Mouse (Mus musculus): Measurements from ENCODE around the gene Crxos. TPM values are rescaled to one million over a fixed set of nuclear protein-coding genes. Genes with fewer than 3 reads are reported as not detected.
"Not testable (repeated sequence)": the region's sequence is repeated elsewhere in the genome, so short reads cannot be mapped to it uniquely, and the experiment has no call there.

Gene Crxos
- polyA plus RNA-seq, 1 experiment from 2014 or later = not detected

DNA sequence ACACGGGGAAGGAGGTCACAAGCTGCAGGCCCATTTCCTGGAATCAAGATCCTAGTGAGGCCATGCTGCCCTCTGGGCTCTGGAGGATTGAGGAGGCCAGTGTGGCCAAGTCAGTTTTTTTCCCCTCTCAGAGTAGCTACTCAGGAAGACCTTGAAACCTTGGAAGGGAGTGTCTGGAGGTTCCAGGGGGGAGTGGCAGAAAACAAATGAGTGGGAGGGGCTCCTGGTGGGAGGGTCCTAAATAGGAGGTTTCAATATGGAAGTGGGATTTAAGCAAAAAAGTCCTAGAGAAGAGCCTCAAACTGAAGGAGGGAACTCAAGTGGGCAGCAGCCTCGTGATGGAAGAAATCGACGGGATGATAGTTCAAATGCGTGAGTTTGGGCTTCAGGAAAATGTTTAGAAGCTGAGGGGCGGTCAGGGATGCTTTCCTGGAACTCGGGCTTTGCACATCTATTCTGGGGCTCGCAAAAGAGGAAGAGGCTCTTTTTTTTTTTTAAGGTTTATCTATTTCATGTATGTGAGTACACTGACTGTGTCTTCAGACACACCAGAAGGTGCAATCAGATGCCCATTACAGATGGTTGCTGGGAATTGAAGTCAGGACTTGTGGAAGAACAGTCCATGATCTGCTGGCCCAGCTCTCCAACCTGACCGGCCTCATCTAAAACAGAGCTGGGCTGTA lies 19.1 kb downstream of the Crxos start:
- no peaks in the 10 kb centered on the region for H3K4me1 ChIP-seq (replicated peaks; ENCODE audit: control insufficient read depth, insufficient read depth, low read length)
- H3K9ac ChIP-seq (ENCODE audit: low read length) = no peak overlapping the region
- no peak for ATAC-seq (ENCODE audit: low read depth)
- no peaks in the 10 kb centered on the region for H3K9me3 ChIP-seq (ENCODE audit: control insufficient read depth, low read length)
- H3K4me3 ChIP-seq (ENCODE audit: low read length) = no peak overlapping the region
- 68% methylated on average over 9 of the region's 9 CpGs for WGBS
- H3K27ac ChIP-seq (ENCODE audit: low read length) = no peak overlapping the region
- H3K4me2 ChIP-seq (ENCODE audit: low read depth, low read length) = no peak overlapping the region
- H3K36me3 ChIP-seq (ENCODE audit: control insufficient read depth, insufficient read depth, low read length) = no peaks in the 10 kb centered on the region
- no peaks in the 10 kb centered on the region for H3K27me3 ChIP-seq (ENCODE audit: control insufficient read depth, insufficient read depth, low read depth, low read length)

DNA sequence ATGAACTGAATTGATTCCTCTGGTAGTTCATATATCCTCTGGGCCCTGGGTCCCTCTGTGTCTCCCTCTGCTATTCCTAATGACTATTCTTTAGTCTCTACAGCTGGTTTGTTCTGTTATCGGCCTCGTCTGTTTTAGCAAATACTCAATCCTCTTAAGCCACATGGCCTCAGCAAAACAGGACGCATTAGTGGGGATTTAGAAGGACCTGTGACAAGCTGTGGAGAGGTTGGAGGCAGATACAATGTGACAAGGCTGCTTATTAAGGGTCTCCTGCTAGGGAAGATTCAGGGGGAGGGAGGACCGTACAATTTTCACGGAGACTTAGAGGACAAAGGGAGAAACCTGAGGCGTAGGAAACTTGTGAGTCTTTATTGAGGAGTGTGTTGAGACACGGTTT lies 23.4 kb downstream of the Crxos start:
- Histone ChIP-seq H3K27ac (ENCODE audit: low read length) (no peak overlapping the region), H3K9me3 (ENCODE audit: control insufficient read depth, low read length) (no peaks in the 10 kb centered on the region), H3K27me3 (ENCODE audit: control insufficient read depth, insufficient read depth, low read depth, low read length) (no peaks in the 10 kb centered on the region), H3K36me3 (ENCODE audit: control insufficient read depth, insufficient read depth, low read length) (no peaks in the 10 kb centered on the region), H3K4me1 (replicated peaks; ENCODE audit: control insufficient read depth, insufficient read depth, low read length) (no peaks in the 10 kb centered on the region), H3K9ac (ENCODE audit: low read length) (no peak overlapping the region), H3K4me3 (ENCODE audit: low read length) (no peak overlapping the region), H3K4me2 (ENCODE audit: low read depth, low read length) (no peak overlapping the region)
- ATAC-seq (ENCODE audit: low read depth) = no peak
- 72% methylated on average over 7 of the region's 7 CpGs for WGBS

GRCm38 (mm10) chr7:15906602-15907001 lies 24.2 kb downstream of the Crxos start:
- H3K27me3 ChIP-seq (ENCODE audit: control insufficient read depth, insufficient read depth, low read depth, low read length) = no peaks in the 10 kb centered on the region
- H3K27ac ChIP-seq (ENCODE audit: low read length) = no peak overlapping the region
- no peaks in the 10 kb centered on the region for H3K36me3 ChIP-seq (ENCODE audit: control insufficient read depth, insufficient read depth, low read length)
- H3K4me3 ChIP-seq (ENCODE audit: low read length) = no peak overlapping the region
- no peak for ATAC-seq (ENCODE audit: low read depth)
- 70% methylated on average over 1 of the region's 1 CpGs for WGBS
- H3K9me3 ChIP-seq (ENCODE audit: control insufficient read depth, low read length) = no peaks in the 10 kb centered on the region
- no peak overlapping the region for H3K9ac ChIP-seq (ENCODE audit: low read length)
- no peak overlapping the region for H3K4me2 ChIP-seq (ENCODE audit: low read depth, low read length)
- H3K4me1 ChIP-seq (replicated peaks; ENCODE audit: control insufficient read depth, insufficient read depth, low read length) = no peaks in the 10 kb centered on the region

DNA sequence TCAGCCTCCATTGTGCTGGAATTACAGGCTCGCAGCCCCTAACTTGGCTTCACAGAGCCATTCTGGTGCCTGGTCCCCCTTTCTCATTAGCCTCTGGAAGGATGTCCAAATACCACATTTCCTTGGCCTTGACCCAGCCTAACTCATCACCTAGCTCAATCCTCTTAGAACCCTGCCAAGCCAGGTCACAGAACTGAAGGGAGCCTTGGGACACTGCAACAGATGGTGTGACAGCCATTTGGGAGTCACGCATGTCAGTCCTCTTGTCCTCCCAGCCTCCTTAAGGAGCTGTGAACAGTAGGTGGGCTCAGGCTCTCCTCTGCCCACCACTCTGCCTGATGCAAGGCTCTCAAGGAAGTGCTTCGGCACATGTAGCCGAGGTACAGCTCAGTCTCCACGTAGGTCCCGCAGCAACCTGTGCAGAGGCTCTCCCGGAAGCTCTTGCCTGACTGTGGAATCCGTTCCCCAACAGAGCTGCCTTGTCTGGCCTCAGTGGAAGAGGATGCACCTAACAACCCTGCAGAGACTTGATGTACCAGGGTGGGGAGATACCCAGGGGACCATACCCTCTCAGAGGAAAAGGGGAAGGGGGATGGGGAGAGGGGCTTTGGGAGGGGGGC lies 25.7 kb downstream of the Crxos start:
- WGBS = 66% methylated on average over 8 of the region's 8 CpGs
- Histone ChIP-seq H3K36me3 (ENCODE audit: control insufficient read depth, insufficient read depth, low read length) (no peaks in the 10 kb centered on the region), H3K9ac (ENCODE audit: low read length) (no peak overlapping the region), H3K4me3 (ENCODE audit: low read length) (no peak overlapping the region), H3K4me2 (ENCODE audit: low read depth, low read length) (no peak overlapping the region), H3K9me3 (ENCODE audit: control insufficient read depth, low read length) (no peaks in the 10 kb centered on the region), H3K27ac (ENCODE audit: low read length) (no peak overlapping the region), H3K27me3 (ENCODE audit: control insufficient read depth, insufficient read depth, low read depth, low read length) (no peaks in the 10 kb centered on the region), H3K4me1 (replicated peaks; ENCODE audit: control insufficient read depth, insufficient read depth, low read length) (no peaks in the 10 kb centered on the region; the same call in 1 of the 2 replicates)
- no peak for ATAC-seq (ENCODE audit: low read depth)

DNA sequence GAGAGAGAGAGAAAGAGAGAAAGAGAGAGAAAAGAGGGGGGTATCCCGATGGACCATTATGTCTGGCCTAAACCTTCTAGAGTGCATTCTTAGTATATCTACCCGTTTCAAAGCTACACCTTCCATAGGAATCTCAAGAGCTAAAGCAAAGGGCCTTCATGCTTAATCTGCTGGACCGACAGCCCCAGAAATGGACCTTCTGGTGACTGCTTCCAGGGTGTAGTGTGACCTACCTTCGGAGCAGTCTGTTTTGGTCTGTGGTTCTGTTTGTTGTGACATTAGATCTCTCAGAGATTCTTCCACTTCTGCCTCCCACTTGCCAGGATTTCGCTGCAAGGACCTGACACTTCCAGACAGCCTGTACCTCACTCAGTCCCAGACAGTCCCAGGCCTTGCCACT lies 28.1 kb downstream of the Crxos start:
- Histone ChIP-seq H3K9ac (ENCODE audit: low read length) (no peak overlapping the region), H3K9me3 (ENCODE audit: control insufficient read depth, low read length) (no peaks in the 10 kb centered on the region), H3K4me3 (ENCODE audit: low read length) (no peak overlapping the region), H3K27me3 (ENCODE audit: control insufficient read depth, insufficient read depth, low read depth, low read length) (no peaks in the 10 kb centered on the region), H3K4me1 (replicated peaks; ENCODE audit: control insufficient read depth, insufficient read depth, low read length) (no peaks in the 10 kb centered on the region; the same call in 1 of the 2 replicates), H3K36me3 (ENCODE audit: control insufficient read depth, insufficient read depth, low read length) (no peaks in the 10 kb centered on the region), H3K27ac (ENCODE audit: low read length) (no peak overlapping the region), H3K4me2 (ENCODE audit: low read depth, low read length) (no peak overlapping the region)
- WGBS = 71% methylated on average over 5 of the region's 5 CpGs
- ATAC-seq (ENCODE audit: low read depth) = no peak

DNA sequence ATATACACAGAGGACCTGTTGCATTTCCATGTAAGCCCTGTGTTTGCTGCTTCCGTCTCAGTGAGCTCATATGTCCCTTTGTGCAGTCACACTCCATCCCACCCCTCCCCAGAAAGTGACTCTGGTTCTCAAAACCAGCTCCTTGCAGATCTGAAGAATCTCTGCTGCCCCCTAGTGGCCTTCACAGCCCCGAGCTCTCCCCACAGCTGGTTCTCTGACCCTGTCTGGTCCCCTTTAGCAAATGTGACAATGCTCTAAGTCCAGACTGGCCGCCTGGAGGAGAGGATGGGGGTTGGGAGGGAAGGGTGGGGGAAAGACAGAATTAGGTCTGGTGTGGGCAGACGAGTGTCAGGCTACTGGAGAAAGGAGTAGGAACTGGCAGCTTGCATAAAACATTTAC lies 29.8 kb downstream of the Crxos start:
- ATAC-seq (ENCODE audit: low read depth) = peak; percentile 89
- Histone ChIP-seq H3K9me3 (ENCODE audit: control insufficient read depth, low read length) (no peaks in the 10 kb centered on the region), H3K4me3 (ENCODE audit: low read length) (no peak overlapping the region), H3K27me3 (ENCODE audit: control insufficient read depth, insufficient read depth, low read depth, low read length) (no peaks in the 10 kb centered on the region), H3K9ac (ENCODE audit: low read length) (no peak overlapping the region), H3K4me2 (ENCODE audit: low read depth, low read length) (no peak overlapping the region), H3K36me3 (ENCODE audit: control insufficient read depth, insufficient read depth, low read length) (peaks cover 4% of the 10 kb centered on the region), H3K27ac (ENCODE audit: low read length) (no peak overlapping the region), H3K4me1 (replicated peaks; ENCODE audit: control insufficient read depth, insufficient read depth, low read length) (no peaks in the 10 kb centered on the region; the same call in 1 of the 2 replicates)
- WGBS = 0% methylated on average over 4 of the region's 4 CpGs

DNA sequence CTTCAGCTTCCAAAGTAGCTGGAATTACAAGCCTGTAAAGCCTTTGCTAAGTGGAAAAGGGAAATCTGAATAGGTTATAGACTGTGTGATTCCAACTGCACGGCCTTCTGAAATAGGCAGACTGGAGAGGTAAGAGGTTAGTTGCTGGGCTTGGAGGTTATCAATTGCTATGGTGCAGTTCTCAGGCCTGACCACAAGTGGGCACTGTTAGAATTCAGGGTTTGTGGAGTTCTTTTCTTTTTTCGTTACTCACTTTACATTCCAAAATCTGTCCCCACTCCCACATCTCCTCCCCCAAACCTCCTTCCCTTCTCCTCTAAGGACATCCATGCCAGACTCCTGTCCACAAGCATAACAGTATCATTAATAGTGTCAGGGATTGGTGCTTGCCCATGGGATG lies 31.8 kb downstream of the Crxos start:
- no peak overlapping the region for H3K9ac ChIP-seq (ENCODE audit: low read length)
- H3K27ac ChIP-seq (ENCODE audit: low read length) = no peak overlapping the region
- H3K4me3 ChIP-seq (ENCODE audit: low read length) = no peak overlapping the region
- H3K9me3 ChIP-seq (ENCODE audit: control insufficient read depth, low read length) = no peaks in the 10 kb centered on the region
- H3K36me3 ChIP-seq (ENCODE audit: control insufficient read depth, insufficient read depth, low read length) = peaks cover 12% of the 10 kb centered on the region
- H3K4me1 ChIP-seq (replicated peaks; ENCODE audit: control insufficient read depth, insufficient read depth, low read length) = no peaks in the 10 kb centered on the region; the same call in 1 of the 2 replicates
- H3K27me3 ChIP-seq (ENCODE audit: control insufficient read depth, insufficient read depth, low read depth, low read length) = no peaks in the 10 kb centered on the region
- 23% methylated on average over 2 of the region's 2 CpGs for WGBS
- H3K4me2 ChIP-seq (ENCODE audit: low read depth, low read length) = no peak overlapping the region
- ATAC-seq (ENCODE audit: low read depth) = no peak

GRCm38 (mm10) chr7:15914751-15915150 lies 32.3 kb downstream of the Crxos start:
- Histone ChIP-seq H3K9ac (ENCODE audit: low read length) (no peak overlapping the region), H3K4me1 (replicated peaks; ENCODE audit: control insufficient read depth, insufficient read depth, low read length) (no peaks in the 10 kb centered on the region; the same call in 1 of the 2 replicates), H3K27me3 (ENCODE audit: control insufficient read depth, insufficient read depth, low read depth, low read length) (no peaks in the 10 kb centered on the region), H3K4me2 (ENCODE audit: low read depth, low read length) (no peak overlapping the region), H3K27ac (ENCODE audit: low read length) (no peak overlapping the region), H3K36me3 (ENCODE audit: control insufficient read depth, insufficient read depth, low read length) (peaks cover 17% of the 10 kb centered on the region), H3K9me3 (ENCODE audit: control insufficient read depth, low read length) (no peaks in the 10 kb centered on the region), H3K4me3 (ENCODE audit: low read length) (no peak overlapping the region)
- ATAC-seq (ENCODE audit: low read depth) = no peak
- WGBS = 82% methylated on average over 2 of the region's 2 CpGs

DNA sequence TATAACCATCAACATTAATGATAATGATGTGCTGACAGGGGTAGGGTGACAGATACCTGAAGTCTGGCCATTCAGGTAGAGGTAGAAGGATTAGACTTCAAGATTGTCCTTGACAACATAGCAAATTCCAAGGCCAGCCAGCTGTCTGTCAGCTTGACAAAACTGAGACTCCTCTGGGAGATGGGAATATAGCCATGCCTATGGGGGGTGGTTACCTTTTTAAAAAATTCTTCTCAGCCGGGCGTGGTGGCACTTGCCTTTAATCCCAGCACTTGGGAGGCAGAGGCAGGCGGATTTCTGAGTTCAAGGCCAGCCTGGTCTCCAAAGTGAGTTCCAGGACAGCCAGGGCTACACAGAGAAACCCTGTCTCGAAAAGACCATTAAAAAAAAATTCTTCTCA lies 33.3 kb downstream of the Crxos start:
- not testable (repeated sequence) for ATAC-seq (ENCODE audit: low read depth)
- 82% methylated on average over 4 of the region's 4 CpGs for WGBS

More for the DNA sequence above, 33.3 kb downstream of the Crxos start:
- not testable (repeated sequence) for H3K27me3 ChIP-seq (ENCODE audit: control insufficient read depth, insufficient read depth, low read depth, low read length); H3K4me2 ChIP-seq (ENCODE audit: low read depth, low read length); H3K4me1 ChIP-seq (replicated peaks; ENCODE audit: control insufficient read depth, insufficient read depth, low read length); H3K9me3 ChIP-seq (ENCODE audit: control insufficient read depth, low read length); H3K9ac ChIP-seq (ENCODE audit: low read length); H3K4me3 ChIP-seq (ENCODE audit: low read length); H3K27ac ChIP-seq (ENCODE audit: low read length)
- peaks cover 22% of the 10 kb centered on the region for H3K36me3 ChIP-seq (ENCODE audit: control insufficient read depth, insufficient read depth, low read length)

All from lung, embryonic 16.5 days (tissue).